24 mouse cellular contexts compared by ENCODE assay signal in genomic region chr15:98076901-98077300, GRCm38 (mm10).
"Had no signal": no experiment of that assay in that cellular context is flagged by ENCODE, and none has a peak within 500 bp of the region (broad histone marks: within the 10 kb centered on the region; RNA-seq: fewer than 3 reads in every experiment).

No protein-coding gene starts in this region.

- H3K27ac ChIP-seq: gastrocnemius, adult 2 months; heart, adult 2 months; heart, embryonic 13.5 days; heart, embryonic 15.5 days; hindbrain, embryonic 10.5 days; hindbrain, embryonic 12.5 days; hindbrain, embryonic 14.5 days; kidney, embryonic 15.5 days; kidney, postnatal 0 days; limb, embryonic 13.5 days; limb, embryonic 15.5 days; liver, embryonic 12.5 days; liver, embryonic 14.5 days had no signal

- H3K4me3 ChIP-seq: gastrocnemius, adult 2 months; heart, adult 2 months; heart, embryonic 13.5 days; heart, embryonic 15.5 days; hindbrain, embryonic 10.5 days; hindbrain, embryonic 12.5 days; kidney, embryonic 15.5 days; limb, embryonic 13.5 days; limb, embryonic 15.5 days; liver, embryonic 12.5 days had no signal

- H3K27me3 ChIP-seq: heart, embryonic 13.5 days; heart, embryonic 15.5 days; hindbrain, embryonic 12.5 days; kidney, embryonic 15.5 days; limb, embryonic 13.5 days; limb, embryonic 15.5 days; liver, embryonic 12.5 days had no signal

- H3K4me1 ChIP-seq: heart, embryonic 15.5 days; hindbrain, embryonic 10.5 days; hindbrain, embryonic 12.5 days; kidney, embryonic 15.5 days; limb, embryonic 13.5 days; limb, embryonic 15.5 days; liver, embryonic 12.5 days had no signal

- H3K9me3 ChIP-seq: heart, embryonic 13.5 days; heart, embryonic 15.5 days; hindbrain, embryonic 10.5 days; hindbrain, embryonic 12.5 days; kidney, embryonic 15.5 days; limb, embryonic 13.5 days; limb, embryonic 15.5 days; liver, embryonic 12.5 days had no signal

- DNase-seq: gastrocnemius, adult 2 months; gastrocnemius, postnatal 10 days; gastrocnemius, postnatal 25 days; heart, adult 2 months; heart, postnatal 4 days; kidney, adult 11 months; kidney, adult 2 months; kidney, adult 9 months; kidney, postnatal 14 days; kidney, postnatal 36 days; layer of hippocampus, adult 9-11 months; layer of hippocampus, postnatal 36 days; left cerebral cortex, postnatal 4 days had no signal

- H3K9ac ChIP-seq: heart, embryonic 13.5 days; heart, embryonic 15.5 days; hindbrain, embryonic 12.5 days; hindbrain, embryonic 14.5 days; kidney, embryonic 15.5 days; limb, embryonic 13.5 days; limb, embryonic 15.5 days; liver, embryonic 12.5 days; liver, embryonic 14.5 days had no signal
